Mouse (Mus musculus) stomach, postnatal 0 days (tissue): ENCODE measurements at regions not wholly inside any gene's neighbourhood (a gene's known extent, or its start where the extent isn't known, plus 50 kb on each side); places are given as distances from the start of the nearest gene placed in this dataset.

Experiments used
- CTCF ChIP-seq: IDR thresholded peaks from 2 replicates; pipeline ENCODE4 v1.5.1; 2016; ENCODE audit warnings: antibody characterized with exemption, low read depth, mild to moderate bottlenecking, moderate library complexity
- EP300 ChIP-seq: optimal IDR thresholded peaks from 2 replicates; pipeline ENCODE3; 2016; ENCODE audit warnings: antibody characterized with exemption

GRCm38 (mm10) chr12:94670035-94670434, 1022.0 kb upstream of the Flrt2 start:
- TF ChIP-seq CTCF (no peak), EP300 (no peak)
